41 mouse cellular contexts compared by ENCODE assay signal in genomic region chr6:28411236-28411635, GRCm38 (mm10). TPM values are rescaled to one million over a fixed set of nuclear protein-coding genes. Genes with fewer than 3 reads are reported as not detected.
"Had no signal": no experiment of that assay in that cellular context is flagged by ENCODE, and none has a peak within 500 bp of the region (broad histone marks: within the 10 kb centered on the region; RNA-seq: fewer than 3 reads in every experiment).

No protein-coding gene starts in this region.

- H3K27me3 ChIP-seq: heart, embryonic 13.5 days; heart, embryonic 15.5 days; hindbrain, embryonic 13.5 days; hindbrain, embryonic 15.5 days; kidney, embryonic 15.5 days; limb, embryonic 13.5 days; limb, embryonic 15.5 days; liver, embryonic 12.5 days had no signal

- DNase-seq: gastrocnemius, adult 2 months; gastrocnemius, postnatal 10 days; gastrocnemius, postnatal 25 days; heart, adult 2 months; heart, postnatal 14 days; heart, postnatal 36 days; kidney, adult 11 months; kidney, adult 2 months; kidney, adult 9 months; kidney, postnatal 14 days; kidney, postnatal 36 days; layer of hippocampus, adult 9-11 months; layer of hippocampus, postnatal 36 days; left cerebral cortex, postnatal 4 days had no signal

- H3K27ac ChIP-seq: gastrocnemius, adult 2 months; heart, embryonic 13.5 days; heart, embryonic 15.5 days; hindbrain, embryonic 13.5 days; hindbrain, embryonic 15.5 days; hindbrain, postnatal 0 days; kidney, embryonic 15.5 days; kidney, postnatal 0 days; limb, embryonic 13.5 days; limb, embryonic 15.5 days; liver, embryonic 12.5 days; liver, embryonic 14.5 days had no signal

- H3K9me3 ChIP-seq: heart, embryonic 13.5 days; heart, embryonic 15.5 days; hindbrain, embryonic 13.5 days; hindbrain, embryonic 15.5 days; kidney, embryonic 15.5 days; limb, embryonic 13.5 days; limb, embryonic 15.5 days; liver, embryonic 12.5 days had no signal

- H3K4me1 ChIP-seq: heart, embryonic 13.5 days; heart, embryonic 15.5 days; hindbrain, embryonic 13.5 days; hindbrain, embryonic 15.5 days; kidney, embryonic 15.5 days; limb, embryonic 13.5 days; limb, embryonic 15.5 days; liver, embryonic 12.5 days had no signal

- H3K4me2 ChIP-seq: heart, embryonic 11.5 days; heart, embryonic 13.5 days; heart, embryonic 15.5 days; hindbrain, embryonic 13.5 days; hindbrain, embryonic 15.5 days; kidney, embryonic 15.5 days; limb, embryonic 13.5 days; limb, embryonic 15.5 days; liver, embryonic 12.5 days had no signal

- ATAC-seq: hindbrain, postnatal 0 days; intestine, embryonic 16.5 days; liver, embryonic 12.5 days had no signal

- H3K4me3 ChIP-seq: gastrocnemius, adult 2 months; heart, adult 2 months; heart, embryonic 13.5 days; heart, embryonic 15.5 days; hindbrain, embryonic 13.5 days; hindbrain, embryonic 15.5 days; kidney, embryonic 15.5 days; limb, embryonic 13.5 days; limb, embryonic 15.5 days; liver, embryonic 12.5 days had no signal

- H3K9ac ChIP-seq: heart, embryonic 13.5 days; heart, embryonic 15.5 days; hindbrain, embryonic 13.5 days; hindbrain, embryonic 15.5 days; kidney, embryonic 15.5 days; limb, embryonic 13.5 days; limb, embryonic 15.5 days; liver, embryonic 12.5 days; liver, embryonic 14.5 days had no signal

RNA-seq across cellular contexts. Expression of gene Fscn3, which starts 16.4 kb away (rescaled TPM):
- total RNA-seq: gastrocnemius, adult 2 months; gastrocnemius, postnatal 10 days; gastrocnemius, postnatal 25 days; heart, adult 2 months; heart, postnatal 36 days; hematopoietic stem cell, adult 5-6 weeks; hindbrain, postnatal 0 days; layer of hippocampus, adult 18-20 months; layer of hippocampus, adult 8-10 months; layer of hippocampus, postnatal 14 days; left cerebral cortex, adult 18-20 months; left cerebral cortex, adult 8-10 months; left cerebral cortex, postnatal 25 days had no signal
- polyA plus RNA-seq: heart, adult 2 months; heart, embryonic 11.5 days; heart, embryonic 13.5 days; heart, embryonic 15.5 days; heart, postnatal 0 days; hindbrain, embryonic 11.5 days; hindbrain, embryonic 13.5 days; hindbrain, embryonic 15.5 days; hindbrain, postnatal 0 days; intestine, embryonic 14.5 days; intestine, embryonic 16.5 days; kidney, postnatal 0 days; limb, embryonic 11.5 days; limb, embryonic 13.5 days; limb, embryonic 15.5 days; liver, adult 2 months had no signal

RNA-seq across cellular contexts. Expression of gene Pax4, which starts 37.9 kb away (rescaled TPM):
- total RNA-seq: gastrocnemius, adult 2 months; gastrocnemius, postnatal 10 days; gastrocnemius, postnatal 25 days; gastrocnemius, postnatal 4 days; heart, adult 2 months; heart, postnatal 14 days; heart, postnatal 36 days; hematopoietic stem cell, adult 5-6 weeks; hindbrain, postnatal 0 days; layer of hippocampus, adult 18-20 months; layer of hippocampus, adult 8-10 months; layer of hippocampus, postnatal 14 days; layer of hippocampus, postnatal 36 days; left cerebral cortex, adult 18-20 months; left cerebral cortex, adult 8-10 months; left cerebral cortex, postnatal 10 days; left cerebral cortex, postnatal 25 days; left cerebral cortex, postnatal 4 days; liver, adult 2 months had no signal
- polyA plus RNA-seq: heart, adult 2 months; heart, embryonic 11.5 days; heart, embryonic 13.5 days; heart, embryonic 15.5 days; heart, postnatal 0 days; hindbrain, embryonic 11.5 days; hindbrain, embryonic 13.5 days; hindbrain, embryonic 15.5 days; kidney, adult 2 months; kidney, embryonic 15.5 days; kidney, postnatal 0 days; limb, embryonic 11.5 days; limb, embryonic 13.5 days; limb, embryonic 15.5 days; liver, adult 2 months; liver, embryonic 12.5 days; liver, embryonic 14.5 days had no signal
